Mouse (Mus musculus) lung, postnatal 10 days (tissue): Measurements from ENCODE around the gene Brd3.
A peak's percentile ranks its signal among the peaks of the same experiment; 100 is the strongest.

Source experiments
- DNase-seq: peaks from one replicate; pipeline ENCODE4 v3.0.0; 2021

Gene Brd3

GRCm38 (mm10) chr2:27469991-27470355, 37.5 kb downstream of the Brd3 start:
- no peak for DNase-seq

- no peak for DNase-seq
Measured at GRCm38 (mm10) chr2:27469292-27469990, 38.0 kb downstream of the Brd3 start.

- DNase-seq: no peak
Measured at GRCm38 (mm10) chr2:27462901-27463300, 44.6 kb downstream of the Brd3 start.

- DNase-seq: no peak
Measured at GRCm38 (mm10) chr2:27461881-27462660, 45.4 kb downstream of the Brd3 start.

DNA sequence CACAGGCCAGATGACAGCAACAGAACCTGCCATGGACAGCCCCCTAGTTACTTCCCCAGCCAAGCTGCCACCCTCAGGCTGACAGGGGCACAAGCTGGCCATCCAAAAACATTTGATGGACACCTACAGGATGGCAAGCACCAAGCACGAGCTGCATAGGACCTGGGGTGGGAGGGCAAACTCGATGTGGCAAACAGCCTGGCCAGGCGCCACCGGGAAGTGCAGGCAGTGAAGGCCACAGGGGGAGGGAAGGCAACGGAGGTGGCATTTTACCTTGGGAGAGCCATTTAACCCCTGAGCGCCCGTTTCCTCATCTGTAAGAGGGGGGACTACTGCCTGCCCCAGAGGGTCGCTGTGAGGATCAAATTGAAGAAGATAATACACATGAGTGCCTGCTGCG, 46.8 kb downstream of the Brd3 start:
- no peak for DNase-seq

- no peak for DNase-seq
Measured at GRCm38 (mm10) chr2:27460163-27460562, 47.3 kb downstream of the Brd3 start.

- no peak for DNase-seq
Measured at GRCm38 (mm10) chr2:27459735-27460134, 47.7 kb downstream of the Brd3 start.

GRCm38 (mm10) chr2:27450226-27450625, 57.2 kb downstream of the Brd3 start:
- DNase-seq: no peak

DNA sequence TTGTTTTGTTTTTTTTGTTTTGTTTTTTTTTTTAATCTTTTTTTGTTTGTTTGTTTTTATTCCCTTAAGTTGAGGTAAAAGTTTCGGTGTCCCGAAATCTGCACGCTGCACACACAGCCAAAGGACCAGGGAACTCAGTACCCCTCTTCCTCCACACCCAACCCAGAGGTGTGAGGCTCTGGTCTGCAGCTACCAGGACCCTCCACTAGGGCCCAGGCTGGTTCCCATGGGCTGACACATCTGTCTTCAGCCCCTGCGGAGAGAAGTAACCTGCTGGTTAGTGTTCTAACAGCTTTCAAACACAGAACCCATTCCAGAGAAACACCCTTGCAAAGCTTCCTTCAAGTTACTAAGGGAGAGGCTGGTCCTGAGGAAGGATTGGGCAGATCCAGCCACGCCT, 59.7 kb downstream of the Brd3 start:
- DNase-seq: no peak

GRCm38 (mm10) chr2:27446812-27447211, 60.6 kb downstream of the Brd3 start:
- no peak for DNase-seq

DNA sequence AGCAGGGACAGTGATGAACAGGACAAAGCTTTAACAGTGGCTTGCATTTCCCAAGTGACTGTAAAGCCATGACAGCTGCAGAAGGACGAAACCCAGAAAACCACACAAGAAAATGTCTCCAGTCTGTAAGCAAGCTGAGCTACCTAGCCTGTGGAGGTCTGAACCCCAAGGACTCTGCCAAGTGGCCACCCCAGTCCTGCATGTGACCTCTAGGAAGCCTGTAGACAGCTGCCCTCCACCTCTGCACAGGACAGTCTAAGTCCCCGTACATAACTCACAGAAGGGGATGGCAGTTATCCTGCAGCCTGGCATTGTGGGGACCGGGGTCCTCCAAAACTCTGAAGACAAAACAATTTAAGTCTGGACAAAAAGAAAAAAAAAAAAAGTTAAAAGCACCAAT, 61.6 kb downstream of the Brd3 start:
- DNase-seq: no peak

- no peak for DNase-seq
Measured at GRCm38 (mm10) chr2:27443450-27443708, 64.1 kb downstream of the Brd3 start.

DNA sequence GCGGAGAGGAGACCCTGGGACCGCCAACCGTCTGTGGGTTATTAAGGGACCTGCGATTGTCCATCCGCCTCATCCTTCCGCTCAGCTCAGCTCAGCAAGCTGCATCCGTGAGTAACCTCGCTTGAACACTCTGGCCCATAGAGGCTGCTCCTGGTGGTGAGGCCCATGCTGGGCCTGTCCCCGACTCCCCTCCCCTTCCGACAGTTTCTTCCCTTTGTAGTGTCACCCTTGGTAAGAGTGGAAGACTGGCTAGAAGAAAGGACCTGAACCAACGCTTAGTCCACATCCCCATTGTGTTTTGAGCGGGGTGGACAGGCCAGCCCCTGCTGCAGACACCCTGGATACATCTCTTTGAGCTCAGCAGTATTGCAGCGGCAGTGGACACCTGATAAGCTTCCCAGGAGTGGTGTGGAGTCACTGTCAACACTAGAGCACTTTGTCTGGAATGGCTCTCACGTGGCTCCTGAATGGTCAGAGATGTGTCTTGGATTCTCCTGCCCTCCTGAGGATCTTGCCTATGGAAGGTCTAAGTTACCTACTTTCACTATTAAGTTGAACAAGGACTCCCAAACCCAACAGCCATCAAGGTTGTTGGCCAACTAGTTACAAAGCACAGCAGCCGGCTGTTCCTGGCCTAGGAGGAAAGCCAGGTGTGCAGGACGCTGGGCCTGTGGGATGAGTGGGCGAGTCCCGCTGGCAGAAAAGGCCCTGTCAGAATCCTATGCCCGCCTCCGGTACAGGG, 64.6 kb downstream of the Brd3 start:
- peak; percentile 34 for DNase-seq

DNA sequence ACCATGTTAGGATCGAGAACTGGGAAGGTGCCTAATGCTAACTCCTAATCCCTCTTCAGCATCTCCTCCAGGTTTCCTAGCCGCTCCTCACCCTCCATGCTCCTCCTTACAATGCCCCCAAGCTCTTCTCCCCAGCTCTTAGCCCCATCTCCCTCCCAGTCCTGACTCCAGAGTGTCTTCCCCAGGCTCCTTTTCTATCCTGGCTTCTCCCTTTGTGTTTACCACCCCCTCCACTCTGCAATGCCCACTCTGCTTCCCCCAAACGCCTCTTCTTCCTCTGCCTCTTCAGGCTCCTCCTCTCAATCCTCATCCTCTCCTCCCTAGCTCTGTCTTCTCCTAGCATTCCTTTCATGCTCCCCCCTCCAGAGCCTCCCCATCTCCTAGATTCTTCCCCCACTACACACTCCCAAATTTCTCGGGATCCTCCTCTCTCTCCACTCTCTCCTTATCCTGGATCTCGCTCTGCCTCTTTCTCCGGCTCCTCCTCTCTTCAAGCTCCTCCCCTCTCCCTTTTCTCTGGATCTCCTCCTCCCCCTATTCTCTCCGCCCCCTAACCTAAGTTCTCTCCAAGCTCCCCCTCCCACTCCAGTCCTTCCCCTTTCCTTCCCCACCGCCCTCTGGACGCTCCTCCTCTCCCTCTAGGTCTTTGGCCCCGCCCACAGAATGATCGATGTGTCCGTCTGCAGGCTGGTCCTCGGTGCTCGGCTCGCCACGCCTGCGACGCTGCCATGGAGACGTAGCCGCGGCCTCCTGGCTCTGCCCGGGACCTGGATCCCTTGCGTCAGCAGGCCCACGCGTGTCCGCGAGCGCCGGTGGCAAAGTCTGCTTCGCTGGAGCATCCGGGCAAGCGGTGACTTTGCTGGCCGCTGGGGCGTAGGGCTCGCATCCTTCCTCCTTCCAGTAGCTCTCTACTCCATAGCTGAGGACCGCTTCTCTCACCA, 65.4 kb downstream of the Brd3 start, which contains the start of gene Brd3os:
TSS of gene Brd3os (plus strand) at position 558 of the 941 bp plus-strand sequence.
- DNase-seq: peak; percentile 99

DNA sequence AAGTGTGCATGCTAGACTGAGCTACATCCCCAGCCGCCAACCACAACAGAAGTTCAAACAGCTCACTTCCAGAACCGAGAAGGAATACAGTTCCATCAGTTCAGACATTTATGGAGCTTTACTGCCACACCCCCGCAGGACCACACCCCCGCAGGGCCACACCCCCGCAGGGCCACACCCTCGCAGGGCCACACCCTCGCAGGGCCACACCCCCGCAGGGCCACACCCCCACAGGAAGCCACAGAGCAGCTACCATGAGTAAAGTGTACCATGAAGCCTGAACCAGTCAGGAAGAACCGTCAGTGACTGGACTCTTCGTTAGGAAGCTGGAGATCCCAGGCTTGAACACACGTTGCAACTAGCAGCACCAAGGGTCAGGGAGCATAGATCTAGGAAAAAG, 69.2 kb downstream of the Brd3 start:
- DNase-seq: peak; percentile 42

DNA sequence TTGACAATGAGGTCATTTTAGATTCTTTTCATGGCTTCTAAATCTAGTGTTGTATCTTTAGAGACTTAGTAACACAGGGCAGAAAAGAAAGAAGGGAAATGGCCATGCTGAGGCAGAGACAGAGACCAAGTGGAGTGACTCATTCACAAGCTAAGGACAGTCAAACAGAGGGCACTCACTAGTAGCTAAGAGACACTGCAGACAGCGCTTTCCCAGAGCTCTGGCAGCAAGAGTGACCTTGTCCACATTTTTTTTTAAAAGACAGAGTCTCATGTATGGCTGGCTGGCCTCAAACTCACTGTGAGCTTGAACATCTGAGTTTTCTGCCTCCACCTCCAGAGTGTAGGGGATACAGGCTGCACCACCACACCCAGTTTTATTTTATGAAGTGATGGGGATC, 69.6 kb downstream of the Brd3 start:
- no peak for DNase-seq

DNA sequence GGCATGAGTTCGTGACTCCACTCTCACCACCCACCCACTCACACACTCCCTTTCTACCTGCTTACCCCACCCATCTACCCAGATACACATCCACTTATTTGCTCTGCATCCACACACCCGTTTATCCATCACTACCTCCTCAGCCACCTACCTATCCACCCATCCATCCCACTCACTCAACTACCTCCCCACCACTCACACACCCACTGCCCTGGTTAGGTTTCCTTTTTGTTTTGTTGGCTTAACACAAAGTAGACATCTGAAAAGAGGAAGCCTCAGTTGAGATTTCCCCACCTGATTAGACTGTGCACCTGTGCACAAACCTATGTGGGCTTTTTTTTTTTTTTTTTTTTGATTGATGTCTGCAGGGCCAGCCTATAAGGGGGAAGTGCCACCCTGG, 74.9 kb downstream of the Brd3 start:
- no peak for DNase-seq

DNA sequence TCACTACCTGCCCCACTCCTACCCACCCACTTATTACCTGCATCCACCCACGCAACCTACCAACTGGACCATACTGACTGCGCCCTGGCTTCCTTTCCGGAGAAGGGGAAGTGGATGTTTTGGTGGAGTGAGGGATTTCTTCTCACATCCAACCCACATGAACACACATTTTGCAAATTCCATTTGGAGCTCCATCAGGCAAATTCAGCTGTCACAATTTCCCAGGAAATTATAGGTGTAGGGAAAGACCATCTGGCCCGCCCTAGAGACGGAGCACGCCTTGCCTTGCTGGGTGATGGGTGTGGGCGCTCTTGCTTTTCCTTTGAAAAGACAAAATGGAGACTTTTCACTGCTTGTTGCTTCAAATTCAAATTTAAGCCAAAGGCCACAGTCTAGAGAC, 76.8 kb downstream of the Brd3 start:
- DNase-seq: no peak

DNA sequence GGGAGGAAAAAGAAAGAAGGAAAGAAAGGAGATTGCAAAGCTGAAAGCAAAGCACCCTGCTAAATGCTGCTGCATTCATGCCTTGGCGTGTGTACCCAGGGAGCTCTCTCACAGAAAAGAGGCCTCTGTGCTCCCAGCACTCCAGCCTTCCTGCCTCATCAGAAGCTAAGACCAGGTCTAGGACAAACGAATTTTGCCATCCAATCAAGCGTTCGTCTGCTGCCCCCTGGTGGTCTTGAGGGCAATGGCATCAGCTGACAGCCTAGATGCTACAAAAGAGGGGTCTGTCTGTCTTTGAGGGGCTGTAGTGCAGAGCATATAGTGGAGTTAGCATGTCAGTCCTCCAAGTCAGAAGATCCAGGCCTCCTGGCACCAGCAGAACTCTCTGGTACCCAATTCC, 79.4 kb downstream of the Brd3 start:
- DNase-seq: peak; percentile 89

GRCm38 (mm10) chr2:27426855-27427457, 80.5 kb downstream of the Brd3 start, which contains the start of gene Vav2:
Gene Vav2, minus strand, starts transcription at chr2:27427033.
- DNase-seq: peak; percentile 96

GRCm38 (mm10) chr2:27426406-27426854, 81.0 kb downstream of the Brd3 start:
- DNase-seq: no peak

DNA sequence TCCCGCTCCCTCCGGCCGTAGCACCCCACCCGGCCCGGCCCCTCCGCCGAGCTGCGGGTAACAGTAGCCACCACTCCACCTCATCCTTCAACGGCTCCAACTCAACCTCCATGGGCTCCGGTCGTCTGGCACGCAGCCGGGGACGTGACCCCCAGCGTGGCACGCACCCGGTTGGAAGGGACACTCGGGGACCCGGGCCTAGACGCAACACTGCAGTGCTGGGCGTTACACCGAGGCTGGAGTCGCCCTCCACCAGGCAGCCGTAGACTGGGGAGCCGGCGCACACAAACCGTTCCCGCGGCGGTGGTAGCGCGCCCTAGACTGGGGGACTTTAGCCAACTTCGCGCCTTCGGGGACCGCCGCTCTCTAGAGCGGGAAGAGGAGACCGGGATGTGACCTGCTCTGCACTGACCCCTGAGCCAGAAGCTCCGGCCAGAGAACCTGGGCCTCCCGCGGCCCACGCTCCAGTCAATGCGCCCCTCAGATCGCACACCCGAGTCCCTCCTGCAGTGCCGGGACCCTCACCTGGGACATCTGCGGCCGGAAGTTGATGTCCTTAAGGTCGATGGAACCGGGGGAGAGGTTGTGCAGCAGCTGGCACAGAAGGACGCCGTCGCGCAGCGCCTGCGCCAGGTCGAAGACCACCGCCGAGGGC, 81.6 kb downstream of the Brd3 start:
- DNase-seq: peak; percentile 59
